Mouse (Mus musculus) hindlimb bud, embryonic 11.5 days (tissue): Measurements from ENCODE around the gene Tgfa.

Experiments used
- DNase-seq: peaks from one replicate; pipeline ENCODE4 v3.0.0-alpha.2; 2012; ENCODE audit warnings: low read depth, low spot score; ENCODE audit errors: extremely low spot score

Gene Tgfa

DNA sequence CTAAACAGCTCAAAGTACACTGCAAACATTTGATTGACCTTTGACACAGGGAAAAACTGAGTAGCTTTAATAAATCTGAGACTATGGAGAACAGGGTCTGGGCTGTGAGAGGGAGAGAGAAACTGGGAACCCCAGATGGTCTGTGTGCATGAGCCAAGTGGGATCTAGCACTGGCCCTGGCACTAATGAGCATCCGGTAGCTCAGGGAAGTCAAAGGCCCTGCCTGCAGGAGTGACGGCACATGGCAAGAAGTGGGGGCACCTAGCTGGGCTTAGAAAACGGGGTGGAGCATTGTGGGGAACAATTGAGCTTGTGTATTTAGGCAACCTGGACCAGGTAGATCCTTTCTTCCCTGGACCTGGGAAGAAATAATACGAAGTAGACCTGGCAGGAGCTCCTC lies 25.1 kb downstream of the Tgfa start:
- DNase-seq = no peak

DNA sequence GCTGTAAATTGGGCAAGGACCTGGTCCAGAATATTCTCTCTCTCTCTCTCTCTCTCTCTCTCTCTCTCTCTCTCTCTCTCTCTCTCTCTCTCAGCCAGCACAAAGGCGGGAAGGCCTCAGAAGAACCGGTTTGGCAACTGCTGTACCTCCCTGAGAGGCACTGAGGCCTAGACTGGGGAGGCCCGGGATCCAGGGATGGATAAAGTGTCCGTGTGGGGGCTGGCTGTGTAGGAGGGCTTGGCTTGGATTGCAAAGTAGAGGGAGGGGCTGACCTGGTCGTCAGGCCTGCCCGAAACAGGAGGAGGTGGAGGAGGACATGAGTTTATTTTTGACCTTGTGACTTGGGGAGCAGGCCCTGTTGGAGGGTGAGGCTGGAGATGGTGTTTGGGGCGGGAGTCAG lies 27.4 kb downstream of the Tgfa start:
- DNase-seq = no peak

DNA sequence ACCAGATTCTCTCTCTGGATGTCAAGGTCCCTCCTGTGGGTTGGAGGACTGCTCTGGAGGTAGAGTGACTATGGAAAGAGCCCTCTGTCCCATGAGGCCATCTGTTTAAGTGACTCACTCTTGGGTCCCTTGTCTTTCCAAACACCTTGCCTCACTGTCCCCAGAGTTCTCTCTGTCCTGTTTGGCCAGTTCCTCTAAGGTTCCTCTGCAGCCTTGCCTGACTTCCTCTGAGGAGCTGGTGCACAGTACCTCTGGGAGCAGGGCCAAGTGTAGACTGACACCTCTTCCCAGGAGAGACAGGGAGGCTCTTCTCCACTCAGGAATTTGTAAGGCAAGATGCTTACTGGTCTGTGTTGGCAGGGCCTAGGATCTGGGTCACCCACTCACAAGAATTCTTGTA lies 30.6 kb downstream of the Tgfa start:
- DNase-seq = no peak

DNA sequence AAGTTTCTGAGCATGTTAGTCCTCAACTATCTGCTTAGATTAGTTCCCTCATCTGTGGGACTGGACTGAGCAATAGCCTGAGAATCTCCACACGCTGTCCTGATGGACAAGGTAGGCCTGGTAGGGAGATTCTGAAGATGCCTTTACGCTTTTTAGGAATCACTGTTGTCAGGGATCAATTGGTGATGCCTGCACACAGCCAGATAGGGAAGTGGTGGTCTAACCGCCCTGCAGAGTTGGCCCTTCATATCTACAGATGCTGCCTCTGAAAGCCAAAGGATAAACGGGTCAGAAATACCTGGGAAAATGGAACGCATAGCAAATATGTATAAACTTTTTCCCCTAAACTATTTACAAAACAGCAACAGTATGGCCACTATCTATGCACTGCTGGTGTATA lies 37.3 kb downstream of the Tgfa start:
- DNase-seq = no peak

DNA sequence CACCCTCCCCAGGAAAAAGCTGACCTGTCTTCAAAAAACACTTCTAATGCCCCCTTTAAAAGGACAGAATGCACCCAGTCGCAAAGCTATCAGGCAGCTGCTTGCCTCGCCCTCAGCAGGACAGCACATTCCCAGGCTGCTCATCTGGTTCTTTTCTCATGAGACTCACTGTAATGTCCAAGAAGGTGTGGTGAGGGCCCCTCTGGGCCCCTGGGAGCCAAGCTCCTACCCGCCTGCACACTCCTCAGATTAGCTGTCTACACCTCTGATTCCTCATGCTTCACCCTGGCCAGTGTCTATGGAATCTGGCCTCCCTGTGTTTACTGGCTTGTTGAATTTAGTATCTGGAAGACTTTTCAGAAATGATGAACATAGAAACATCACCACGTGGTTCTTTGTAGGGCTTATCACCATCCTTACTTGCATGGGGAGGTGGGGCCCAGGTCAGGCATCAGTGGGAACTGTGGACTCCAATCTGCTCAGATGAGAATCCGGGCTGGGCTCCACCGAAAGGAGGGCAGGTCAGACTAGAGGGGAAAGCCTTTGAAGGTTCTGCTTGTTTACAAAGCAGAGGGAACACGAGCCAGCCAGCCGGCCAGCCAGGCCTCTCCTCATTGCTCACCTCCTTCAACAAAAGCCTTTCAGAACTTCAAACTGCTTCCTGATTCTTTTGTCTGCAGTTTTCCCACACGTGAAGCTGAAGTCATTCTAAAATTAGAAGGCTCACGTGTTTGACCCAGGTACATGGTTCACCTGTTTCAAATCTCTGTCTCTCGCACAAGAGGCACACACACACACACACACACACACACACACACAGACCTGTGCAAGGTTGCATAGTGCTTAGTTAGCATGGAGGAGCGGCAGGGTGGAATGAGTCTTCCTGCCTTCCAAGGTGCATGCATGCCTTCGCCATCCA lies 38.7 kb downstream of the Tgfa start:
- no peak for DNase-seq

DNA sequence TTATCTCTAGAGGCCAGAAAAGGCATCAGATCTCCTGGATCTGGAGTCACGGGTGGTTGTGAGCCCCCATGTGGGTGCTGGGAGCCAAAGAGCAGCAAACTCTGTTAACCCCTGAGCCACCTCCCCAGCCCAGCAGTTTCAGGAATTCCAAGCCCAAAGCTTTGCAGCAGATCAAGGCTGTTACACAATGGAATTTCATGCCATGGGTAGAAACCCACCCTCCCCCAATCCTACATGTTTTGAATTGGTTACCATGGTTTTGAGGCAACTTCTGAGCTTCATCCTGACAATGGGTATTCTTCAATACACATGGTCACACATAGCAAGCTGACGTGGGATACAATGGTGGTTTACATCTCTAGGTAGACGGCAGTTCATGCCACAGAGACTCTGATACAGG lies 49.8 kb downstream of the Tgfa start:
- no peak for DNase-seq

DNA sequence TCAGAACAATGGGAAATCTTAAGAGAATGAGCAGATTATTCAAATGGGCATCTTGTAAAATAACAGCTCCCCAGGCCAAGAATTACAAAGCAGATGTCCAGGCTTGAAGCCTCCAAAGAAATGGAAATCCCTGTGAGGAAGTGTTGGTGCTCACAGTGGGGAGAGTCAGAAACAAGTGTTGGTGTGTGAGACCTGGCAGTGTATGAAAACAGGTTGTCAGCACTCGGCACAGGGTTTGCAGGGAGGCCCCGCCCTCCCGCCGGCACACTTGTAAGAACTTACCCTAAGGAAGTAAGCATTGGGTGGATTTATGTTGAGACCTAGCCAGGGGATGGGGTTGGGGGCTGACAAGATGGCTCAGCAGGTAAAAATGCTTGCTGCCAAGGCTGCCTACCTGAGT lies 50.9 kb downstream of the Tgfa start:
- DNase-seq = no peak

DNA sequence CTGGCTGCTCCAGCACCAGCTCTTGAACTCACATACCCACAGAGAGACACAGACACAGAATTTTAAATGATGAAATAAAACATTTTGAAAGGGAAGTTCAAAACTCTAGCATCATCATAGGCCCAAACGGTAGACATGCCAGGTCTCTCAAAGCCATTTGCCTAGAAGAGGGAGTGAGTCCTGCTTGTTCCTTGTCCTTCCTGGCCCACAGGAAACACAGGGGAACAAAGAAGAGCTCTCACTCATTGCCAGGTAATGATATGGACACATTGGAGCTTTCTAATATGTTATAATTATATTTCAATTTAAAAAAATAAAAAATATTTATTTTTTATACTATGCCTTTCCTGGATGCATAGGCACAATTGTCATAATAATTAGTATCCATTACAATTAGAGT lies 53.5 kb downstream of the Tgfa start:
- no peak for DNase-seq

DNA sequence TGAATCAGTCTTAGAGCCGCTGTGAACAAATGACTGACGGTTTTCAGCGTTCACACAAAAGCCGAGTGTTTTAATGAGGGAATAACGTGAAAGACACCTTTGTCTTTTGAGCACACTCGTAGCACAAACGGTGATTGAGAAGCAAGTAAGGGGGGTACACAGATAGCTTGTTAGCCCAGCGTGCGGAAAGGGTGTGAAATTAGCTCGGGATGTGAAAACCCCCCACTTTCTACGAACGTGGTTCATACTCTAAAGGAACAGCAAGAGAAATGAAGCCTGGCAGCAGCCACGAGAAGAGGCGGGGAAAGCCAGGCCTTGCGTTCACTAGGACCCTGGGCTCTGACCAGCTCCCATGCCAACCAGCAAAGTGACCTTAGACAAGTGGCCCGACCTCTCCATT lies 54.0 kb downstream of the Tgfa start:
- no peak for DNase-seq

DNA sequence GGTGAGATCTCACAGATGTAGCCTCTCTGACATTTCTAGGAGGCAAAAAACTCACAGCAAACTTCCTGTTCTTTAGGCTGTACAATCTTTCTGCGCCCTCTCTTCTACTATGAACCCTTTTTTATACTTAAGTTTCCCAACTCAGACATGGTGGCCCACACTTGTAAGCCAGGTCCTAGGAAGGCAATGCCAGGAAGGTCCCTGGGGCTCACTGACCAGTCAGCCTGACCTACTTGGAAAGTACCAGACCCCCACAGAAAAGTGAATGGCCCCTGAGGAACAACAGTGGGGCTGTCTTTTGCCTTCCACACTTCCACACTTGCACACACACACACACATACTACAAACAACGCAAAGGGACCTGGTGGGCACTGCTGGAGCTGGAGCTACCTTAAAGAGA lies 55.2 kb downstream of the Tgfa start:
- no peak for DNase-seq

DNA sequence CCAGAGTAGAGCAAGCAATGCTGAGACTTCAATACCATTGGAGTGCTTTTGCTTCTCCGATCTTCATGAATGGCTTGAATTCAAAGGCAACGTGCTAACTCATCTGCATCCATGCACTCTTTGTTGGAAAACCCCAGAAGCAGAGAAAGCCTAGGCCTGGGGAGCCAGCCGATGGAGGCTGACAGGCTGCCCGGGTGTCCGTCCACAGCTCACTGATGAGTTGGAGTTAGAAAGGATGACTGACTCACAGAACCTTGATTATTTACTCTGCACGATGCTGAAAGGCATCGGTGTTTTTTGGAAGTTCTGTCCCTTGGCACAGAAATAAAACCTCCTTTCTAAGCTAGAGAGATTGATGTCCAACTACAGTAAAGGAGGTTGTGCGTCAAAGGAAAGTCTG lies 55.8 kb downstream of the Tgfa start:
- no peak for DNase-seq

DNA sequence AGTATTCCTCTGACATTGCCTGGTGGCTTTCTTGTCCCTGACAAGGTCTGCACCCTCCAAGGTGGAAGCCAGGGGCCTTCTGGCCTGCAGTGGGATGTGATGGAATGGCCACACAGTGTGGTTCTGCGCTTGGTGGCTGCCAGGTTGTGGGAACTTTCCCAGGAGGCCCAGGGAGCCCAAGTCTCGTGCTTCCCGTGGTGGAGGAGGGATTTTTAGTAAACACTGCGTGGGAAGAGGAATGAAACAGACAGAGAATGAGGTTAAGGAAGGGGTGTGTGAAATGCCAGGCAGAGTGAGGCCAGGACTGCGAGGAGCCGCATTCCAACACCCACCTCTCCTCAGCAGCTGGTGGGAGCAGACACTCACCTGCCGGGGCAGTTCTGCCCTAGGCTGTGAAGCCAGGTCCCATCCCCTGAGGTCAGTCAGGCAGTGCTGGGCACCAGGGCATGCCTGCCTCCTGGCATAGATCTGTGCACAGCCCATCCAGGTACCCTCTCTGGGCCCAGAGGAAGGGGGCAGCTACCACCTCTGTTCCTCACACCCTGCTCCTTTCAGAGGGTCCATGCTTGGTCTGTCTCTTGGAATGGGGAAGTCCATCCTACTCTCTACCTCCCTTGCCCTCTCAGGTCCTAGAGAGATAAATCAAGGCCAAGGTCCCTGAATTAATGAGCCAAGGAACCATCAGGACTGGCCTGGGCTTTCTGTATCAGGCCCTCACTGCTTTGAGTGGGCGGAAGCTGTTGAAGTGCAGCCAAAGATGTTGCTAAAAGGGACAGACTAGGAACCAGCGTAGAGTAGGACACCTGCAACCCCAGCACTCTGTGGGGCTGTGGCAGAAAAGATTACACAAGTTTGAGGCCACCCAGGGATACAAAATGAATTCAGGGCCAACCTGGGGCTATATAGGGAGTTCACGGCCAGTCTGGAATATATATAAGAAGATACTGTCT lies 57.4 kb downstream of the Tgfa start:
- DNase-seq = no peak

DNA sequence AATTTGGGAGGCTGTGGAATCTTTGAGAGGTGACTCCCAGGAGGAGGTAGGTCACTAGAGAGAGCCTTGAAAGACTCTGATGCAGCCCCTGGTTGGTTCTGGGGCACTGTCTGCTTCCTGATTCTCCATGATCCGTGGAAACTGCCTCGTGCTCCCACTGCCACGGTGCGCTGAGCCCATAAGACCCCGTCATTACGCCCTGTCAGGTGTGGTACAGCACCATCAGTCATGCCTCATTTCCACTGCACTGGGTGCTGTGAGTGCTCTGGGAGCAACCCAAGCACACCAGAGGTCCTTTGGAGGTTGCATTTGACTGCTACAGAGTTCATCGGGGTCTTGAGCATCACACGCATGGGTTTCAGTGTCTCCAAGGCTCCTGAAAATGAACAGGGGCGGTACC lies 60.9 kb downstream of the Tgfa start:
- no peak for DNase-seq

DNA sequence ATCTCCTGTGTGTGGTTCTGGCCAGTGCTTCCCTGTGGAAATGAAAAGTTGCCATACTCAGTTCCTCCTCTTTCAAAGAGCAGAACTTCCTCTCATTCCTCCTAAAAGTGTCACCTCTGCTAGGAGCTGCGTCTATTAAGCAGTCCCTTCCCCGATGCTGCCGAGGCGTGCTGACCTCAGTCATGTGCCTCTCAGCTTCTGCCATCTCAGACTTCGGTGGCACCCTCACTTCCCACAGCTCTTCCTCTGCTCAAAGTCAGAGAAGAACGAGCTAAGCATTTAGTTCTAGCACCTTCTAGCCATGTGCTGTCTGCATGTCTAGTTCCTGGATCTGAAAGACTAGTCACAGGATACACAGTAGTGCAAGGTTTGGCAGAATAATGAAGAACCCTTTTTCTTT lies 64.2 kb downstream of the Tgfa start:
- DNase-seq = no peak

DNA sequence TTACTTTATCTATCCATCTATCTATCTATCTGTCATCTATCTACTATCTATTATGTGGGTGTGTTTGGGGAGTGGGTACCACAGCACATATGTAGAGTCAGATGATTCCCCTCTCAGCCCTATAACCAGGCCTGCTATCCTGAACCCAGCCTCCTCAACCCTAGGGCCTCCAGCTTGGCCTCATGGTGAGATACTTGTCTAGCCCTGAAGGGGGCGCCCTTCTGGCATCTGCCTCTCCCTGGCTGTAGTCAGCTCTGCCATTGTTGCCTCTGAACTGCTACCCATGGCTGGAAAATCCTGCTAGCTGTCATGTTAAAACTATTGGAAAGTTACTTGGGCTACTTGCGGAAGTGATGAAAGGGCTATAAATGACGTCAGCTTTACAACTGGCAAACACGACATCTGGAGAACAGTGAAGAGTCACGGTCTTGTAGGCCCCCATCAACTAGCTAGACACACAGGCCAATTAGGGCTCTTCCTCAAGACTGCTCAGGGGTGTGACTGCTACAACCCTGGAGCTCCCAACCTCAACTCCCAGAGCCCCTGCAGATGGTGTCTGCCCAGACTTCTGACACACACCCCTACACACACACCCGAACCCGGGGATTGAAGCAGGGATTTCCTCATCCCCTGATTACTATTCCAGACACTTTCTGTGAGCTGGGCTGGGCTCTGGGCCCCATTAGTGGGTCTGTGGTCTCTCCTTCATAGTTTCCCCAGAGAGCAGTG lies 65.5 kb downstream of the Tgfa start:
- DNase-seq = no peak

DNA sequence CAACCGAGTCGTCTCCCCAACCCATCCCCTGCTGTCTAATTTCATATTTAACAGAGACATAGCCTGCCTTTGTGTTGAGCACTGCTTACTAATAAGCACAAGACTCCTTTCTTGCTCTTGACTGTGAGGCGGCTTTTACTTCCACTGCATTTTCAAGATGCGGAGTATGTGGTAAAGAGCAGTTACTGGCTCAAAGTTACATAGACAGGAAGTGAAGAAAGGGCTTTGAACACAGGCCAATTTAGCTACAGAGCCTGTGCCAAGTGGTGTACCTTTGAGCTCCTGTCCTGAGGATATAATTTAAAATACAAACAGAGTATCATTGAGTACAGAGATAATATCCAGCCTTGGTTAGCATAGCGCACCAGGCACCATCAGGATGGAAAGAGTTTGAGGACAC lies 71.8 kb downstream of the Tgfa start:
- DNase-seq = no peak

DNA sequence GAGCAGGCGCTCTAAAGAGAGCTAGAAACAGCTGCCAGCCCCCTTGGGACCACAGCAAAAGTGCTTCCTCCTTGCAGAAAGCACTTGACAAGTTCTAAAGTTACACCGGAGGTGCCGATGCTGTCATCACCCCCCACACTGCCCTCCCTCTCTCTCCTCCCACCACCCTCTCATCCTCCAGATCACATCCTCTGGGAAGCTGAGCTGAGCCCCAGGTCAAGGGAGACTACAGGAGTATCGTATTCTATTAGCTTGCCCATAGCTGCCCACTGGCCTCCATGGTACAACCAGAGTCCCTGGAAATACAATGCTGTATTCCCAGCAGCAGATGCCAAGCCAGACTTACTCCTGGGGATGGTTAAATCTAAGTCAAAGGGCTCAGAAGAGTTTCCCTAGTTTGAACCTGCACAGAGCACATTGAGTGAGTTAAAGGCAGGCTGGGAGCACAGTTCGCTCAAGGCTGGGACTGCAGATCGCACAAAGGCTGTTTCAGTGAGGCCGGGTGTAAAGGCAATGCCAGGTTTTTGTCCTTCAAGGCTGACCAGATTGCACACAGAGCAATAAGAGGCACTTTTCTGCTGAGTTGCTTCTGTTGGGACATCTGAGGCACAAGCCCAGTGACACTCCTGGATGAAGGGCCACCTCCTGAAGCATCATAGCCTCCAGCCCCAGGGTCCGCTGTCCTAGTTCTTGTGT lies 75.5 kb downstream of the Tgfa start:
- DNase-seq = no peak

DNA sequence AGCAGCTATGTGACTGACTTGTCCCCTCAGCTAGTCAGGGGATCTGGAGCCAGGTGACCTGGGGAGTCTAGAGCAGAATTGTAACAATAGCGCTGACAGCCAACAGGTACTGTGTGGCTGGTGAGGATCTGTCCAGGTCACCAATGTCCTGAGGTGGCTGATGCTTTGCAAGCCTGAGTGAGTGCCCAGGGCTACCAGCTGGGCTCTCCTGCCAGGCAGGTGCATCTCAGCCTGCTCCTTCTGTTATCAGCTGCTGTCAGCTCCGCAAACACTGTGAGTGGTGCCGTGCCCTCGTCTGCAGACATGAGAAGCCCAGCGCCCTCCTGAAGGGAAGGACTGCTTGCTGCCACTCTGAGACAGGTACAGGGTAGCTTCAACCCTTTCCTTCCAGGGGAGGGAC lies 76.1 kb downstream of the Tgfa start:
- DNase-seq = no peak

DNA sequence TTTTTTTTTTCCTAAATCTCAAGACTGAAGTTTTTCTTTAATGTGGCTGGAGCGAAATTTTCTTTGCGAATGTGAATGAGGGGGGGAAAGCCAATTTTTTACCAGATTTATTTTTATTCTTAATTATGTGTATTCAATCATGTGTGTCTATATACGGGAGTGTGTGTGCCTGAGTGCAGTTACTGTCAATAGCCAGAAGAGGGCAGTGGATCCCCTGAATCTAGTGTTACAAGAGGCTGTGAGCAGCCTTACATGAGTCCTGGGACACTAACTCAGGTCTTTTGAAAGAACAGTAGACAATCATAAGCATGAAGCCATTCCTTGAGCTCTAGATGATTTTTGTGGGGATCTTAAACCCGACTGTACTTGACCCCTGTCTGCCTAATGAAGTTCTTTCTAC lies 80.7 kb downstream of the Tgfa start:
- no peak for DNase-seq

DNA sequence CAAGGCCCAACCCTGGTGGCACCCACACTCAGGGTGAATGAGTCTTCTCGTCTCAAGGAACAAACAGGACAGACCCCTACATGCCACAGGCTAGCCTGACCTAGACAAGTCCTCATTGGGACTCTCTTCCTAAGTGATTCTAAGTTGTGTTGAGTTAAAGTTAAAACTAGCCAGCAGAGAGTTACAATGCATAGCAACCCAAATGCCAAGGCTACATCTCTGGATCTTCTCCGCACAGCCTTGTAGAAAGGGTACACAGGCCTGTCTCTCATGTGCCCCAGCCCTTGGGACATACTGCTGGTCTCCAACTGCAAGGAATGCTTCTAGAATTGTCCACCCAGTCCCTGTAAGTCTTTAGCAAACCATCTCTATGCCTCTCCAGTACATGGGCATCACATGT lies 81.8 kb downstream of the Tgfa start:
- DNase-seq = no peak

DNA sequence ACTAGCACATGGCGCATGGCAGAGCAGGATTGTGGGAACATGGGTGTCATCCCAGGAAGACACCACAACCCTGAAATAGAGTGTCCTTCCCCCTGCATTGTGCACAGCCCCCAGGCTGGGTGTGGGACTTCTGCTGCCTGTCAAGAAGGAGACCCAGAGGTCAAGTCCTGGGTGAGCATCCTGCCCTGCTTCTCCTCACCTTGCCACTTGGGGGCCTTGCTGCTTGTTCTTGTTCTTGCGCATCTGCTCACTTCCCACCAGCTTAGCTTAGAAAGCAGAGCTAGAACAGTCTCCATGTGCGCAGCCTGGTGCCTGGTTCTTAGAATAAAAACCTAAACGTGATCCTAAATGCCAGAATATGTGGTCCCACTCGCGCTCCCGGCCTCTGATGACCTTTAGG lies 82.6 kb downstream of the Tgfa start:
- no peak for DNase-seq
